Mouse (Mus musculus) heart, postnatal 14 days (tissue): ENCODE data around the gene Gal3st3. TPM values are rescaled to one million over a fixed set of nuclear protein-coding genes. Genes with fewer than 3 reads are reported as not detected.

ENCODE experiments used
- total RNA-seq, 2 experiments: library from RNA; stranded (reverse); gene quantifications; 2 replicates each; pipeline ENCODE4 v1.2.3; 2021

Gene Gal3st3
- total RNA-seq, 2 experiments from 2014 or later, result 20.0 to 23.8 TPM

Other genes starting within 250 kb of the Gal3st3 start
- gene Rin1, start 247.8 kb upstream of the Gal3st3 start, total RNA-seq, result 1 to 10 TPM; 1.8 TPM
- 10 to 100 TPM; 21.3 to 23.9 TPM for gene Cd248, start 230.3 kb upstream of the Gal3st3 start, total RNA-seq
- gene Tmem151a, start 212.8 kb upstream of the Gal3st3 start, total RNA-seq, result 1 to 10 TPM; 2.7 to 2.8 TPM
- 10 to 100 TPM; 70.4 to 70.8 TPM for gene Yif1a, start 209.8 kb upstream of the Gal3st3 start, total RNA-seq
- under 1 TPM in 1 of 2 experiments, not detected in 1; 0.63 TPM for gene Cnih2, start 199.8 kb upstream of the Gal3st3 start, total RNA-seq
- 100 to 1,000 TPM; 187 to 192 TPM for gene Rab1b, start 191.3 kb upstream of the Gal3st3 start, total RNA-seq
- 10 to 100 TPM; 41.3 to 44.8 TPM for gene Klc2, start 179.8 kb upstream of the Gal3st3 start, total RNA-seq
- 10 to 100 TPM; 21.5 to 22.1 TPM for gene Pacs1, start 25.2 kb upstream of the Gal3st3 start, total RNA-seq
- 100 to 1,000 TPM; 109 to 116 TPM for gene Sf3b2, start 2.9 kb upstream of the Gal3st3 start, total RNA-seq
- not detected for gene Catsper1, start 37.4 kb downstream of the Gal3st3 start, total RNA-seq
- 1 to 10 TPM; 4.6 to 4.9 TPM for gene Cst6, start 51.2 kb downstream of the Gal3st3 start, total RNA-seq
- 10 to 100 TPM; 21.5 to 22.6 TPM for gene Eif1ad, start 68.4 kb downstream of the Gal3st3 start, total RNA-seq
- 100 to 1,000 TPM; 115 to 145 TPM for gene Banf1, start 68.8 kb downstream of the Gal3st3 start, total RNA-seq
- 10 to 100 TPM; 47.5 to 49.5 TPM for gene Sart1, start 90.4 kb downstream of the Gal3st3 start, total RNA-seq
- gene Tsga10ip, start 104.2 kb downstream of the Gal3st3 start, total RNA-seq, result under 1 TPM; 0.31 to 0.90 TPM
- 100 to 1,000 TPM; 252 to 264 TPM for gene Drap1, start 126.6 kb downstream of the Gal3st3 start, total RNA-seq
- gene AI837181, start 126.8 kb downstream of the Gal3st3 start, total RNA-seq, result 10 to 100 TPM; 39.9 to 41.9 TPM
- not detected for gene Fosl1, start 149.2 kb downstream of the Gal3st3 start, total RNA-seq
- gene Ccdc85b, start 159.6 kb downstream of the Gal3st3 start, total RNA-seq, result 10 to 100 TPM in 1 of 2 experiments, 1 to 10 TPM in 1; 10.0 to 11.2 TPM
- 10 to 100 TPM; 55.7 to 63.2 TPM for gene Fibp, start 162.3 kb downstream of the Gal3st3 start, total RNA-seq
- gene Ctsw, start 170.2 kb downstream of the Gal3st3 start, total RNA-seq, result under 1 TPM in 1 of 2 experiments, not detected in 1; 0.71 TPM
- 10 to 100 TPM; 17.9 to 18.3 TPM for gene Efemp2, start 175.6 kb downstream of the Gal3st3 start, total RNA-seq
- 10 to 100 TPM; 22.2 to 24.9 TPM for gene Mus81, start 190.1 kb downstream of the Gal3st3 start, total RNA-seq
- 100 to 1,000 TPM; 274 to 350 TPM for gene Cfl1, start 192.1 kb downstream of the Gal3st3 start, total RNA-seq
- 1 to 10 TPM in 1 of 2 experiments, under 1 TPM in 1; 0.93 to 1.2 TPM for gene 1700020D05Rik, start 205.5 kb downstream of the Gal3st3 start, total RNA-seq
- 1 to 10 TPM; 6.6 to 8.5 TPM for gene Snx32, start 212.2 kb downstream of the Gal3st3 start, total RNA-seq